Mouse (Mus musculus) heart, postnatal 10 days (tissue): ENCODE data around the gene Slc25a11. TPM values are rescaled to one million over a fixed set of nuclear protein-coding genes. Genes with fewer than 3 reads are reported as not detected.

ENCODE experiments used
- DNase-seq, 2 experiments: peaks; one replicate each; pipeline ENCODE4 v3.0.0; 2021
- intact Hi-C: fragments of 180-260 bp; cut with DNase I; formaldehyde crosslinking; loops from one replicate; pipeline ENCODE4 v1.15.1; 2025
- total RNA-seq, 2 experiments: library from RNA; stranded (reverse); gene quantifications; 2 replicates each; pipeline ENCODE4 v1.2.3; 2021

Slc25a11 gene
- total RNA-seq, 2 experiments from 2014 or later: 378 to 381 TPM

DNA sequence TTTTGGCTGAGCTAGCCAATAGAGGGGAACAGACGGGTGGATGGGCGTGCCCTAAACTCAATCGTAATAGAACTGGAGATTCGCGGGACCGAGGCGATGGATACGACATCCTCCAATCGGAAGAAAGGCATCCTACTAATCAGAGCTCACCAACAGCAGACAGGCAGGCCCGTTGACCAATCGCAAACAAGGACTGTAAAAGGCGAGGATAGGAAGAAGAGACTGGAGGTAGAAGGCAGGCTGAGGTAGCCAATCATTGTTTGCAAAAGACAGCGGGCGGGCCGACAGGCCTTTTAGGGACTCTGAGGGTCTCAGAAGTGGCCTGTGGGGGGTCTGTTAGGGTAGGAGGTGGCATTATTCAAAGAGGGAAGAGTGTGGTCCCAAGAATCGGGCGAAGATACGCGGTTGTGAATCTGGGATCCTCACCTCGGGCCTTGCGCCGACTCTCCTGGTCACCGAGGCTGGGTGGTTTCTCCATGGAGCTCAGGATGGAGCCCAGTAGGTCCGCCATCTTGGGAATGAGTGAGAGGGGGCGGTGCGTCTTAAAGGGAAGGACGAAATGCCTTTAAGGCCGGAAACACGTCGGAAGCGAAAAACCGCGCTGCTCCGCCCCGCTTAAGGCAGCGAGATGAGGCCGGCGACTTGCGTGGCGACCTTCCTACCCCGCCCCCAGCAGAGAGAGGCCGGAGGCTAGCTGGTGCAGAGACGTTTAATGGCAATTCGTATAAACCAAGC is 21.7 kb upstream of the Slc25a11 start, which contains the start of gene Spag7:
Gene Spag7, minus strand, starts transcription at position 646 of the 735 bp plus-strand sequence.
- intact Hi-C loops: loop anchor here (1.0 kb wide), 1 partner anchor 31 kb away; the partner anchor contains the start of genes Inca1 and Kif1c
- peak; percentile 98 to 99 for DNase-seq

DNA sequence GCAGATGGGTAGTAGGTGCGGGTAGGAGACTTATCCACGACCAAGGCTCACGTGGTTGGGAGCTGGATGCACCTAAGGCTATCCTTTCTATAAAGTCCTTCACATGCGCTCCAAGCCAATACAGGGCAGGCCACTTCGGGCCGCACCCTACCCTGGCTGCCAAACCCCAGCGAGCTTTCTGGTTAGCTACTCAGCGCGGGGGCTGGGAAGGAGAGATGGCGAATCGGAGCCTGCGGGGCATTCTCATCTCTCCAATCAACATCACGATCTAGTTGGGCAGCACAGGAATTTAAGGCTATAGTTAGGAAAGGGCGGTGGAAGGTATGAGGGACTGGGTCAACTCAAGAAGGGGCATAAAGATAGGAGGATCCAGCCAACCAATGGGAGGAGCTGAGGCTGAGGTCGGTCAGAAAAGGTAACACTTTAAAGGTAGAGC is 21.1 kb upstream of the Slc25a11 start:
- DNase-seq: no peak
- intact Hi-C loops: no loop called here

- intact Hi-C loops: loop anchor here (1.0 kb wide), 1 partner anchor 10 kb away; the partner anchor contains the start of gene Eno3
- DNase-seq: no peak
Observed at GRCm38 (mm10) chr11:70667271-70668150, 20.2 kb upstream of the Slc25a11 start.

DNA sequence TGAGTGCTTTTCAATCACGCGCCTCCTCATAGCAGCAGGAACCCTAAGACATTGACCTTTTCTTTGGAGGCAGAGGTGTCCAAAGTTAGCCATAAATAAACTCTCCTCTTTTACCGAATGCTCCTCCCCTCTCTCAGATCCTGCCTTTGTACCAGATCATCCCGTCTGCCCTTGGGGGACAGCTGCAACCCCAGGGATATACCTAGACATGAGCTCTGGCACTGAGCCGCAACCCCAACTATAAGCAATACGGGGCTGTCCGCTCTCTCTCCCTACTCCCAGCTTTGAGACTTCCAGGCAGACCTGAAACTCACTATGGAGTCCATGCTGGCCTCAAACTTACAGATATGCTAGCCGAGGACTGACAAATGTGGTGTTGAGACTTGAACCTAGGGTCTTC is 19.4 kb upstream of the Slc25a11 start:
- DNase-seq: no peak
- intact Hi-C loops: loop anchor here (1.0 kb wide), 1 partner anchor 9 kb away; the partner anchor contains the start of gene Eno3

DNA sequence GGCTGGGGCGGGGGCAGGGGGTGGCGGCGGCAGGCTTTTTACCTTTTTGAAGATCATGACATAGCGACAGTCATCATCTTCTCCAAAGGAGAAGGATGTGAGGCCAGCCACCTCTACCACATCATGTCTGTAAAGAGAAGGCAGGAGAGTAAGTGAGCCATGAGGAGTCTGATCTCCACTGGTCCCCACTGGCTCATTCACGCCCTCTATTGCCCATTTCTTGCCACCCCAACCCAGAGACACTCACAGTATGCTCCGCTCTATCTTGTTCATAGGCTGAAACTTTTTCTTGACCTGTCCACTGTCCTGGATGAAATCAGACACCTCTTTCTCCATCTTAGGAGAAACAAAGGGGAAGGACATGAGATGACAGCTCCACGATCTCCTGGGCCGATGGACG is 17.5 kb upstream of the Slc25a11 start:
- intact Hi-C loops: no loop called here
- DNase-seq: no peak

DNA sequence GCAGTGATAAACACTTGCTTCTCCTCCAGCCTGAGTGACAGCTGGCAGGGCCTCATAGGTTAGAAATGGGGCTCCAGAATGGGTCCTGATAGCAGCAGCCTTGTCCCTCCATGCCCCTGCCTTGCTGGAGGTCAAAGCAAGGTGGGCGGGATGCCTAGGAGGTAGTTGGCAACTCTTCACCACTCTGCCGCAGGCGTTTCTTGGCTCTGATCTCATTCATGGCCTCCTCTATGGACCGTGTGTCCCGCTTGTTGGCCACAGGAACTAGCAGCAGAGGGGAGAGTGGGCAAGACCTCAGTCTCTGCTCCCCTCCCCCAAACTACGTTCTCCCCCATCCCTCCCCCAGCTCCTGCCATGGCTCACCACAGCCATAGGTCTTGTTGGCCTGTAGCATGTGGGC is 16.7 kb upstream of the Slc25a11 start:
- DNase-seq: peak; percentile 78 to 81
- intact Hi-C loops: no loop called here

- intact Hi-C loops: no loop called here
- DNase-seq: no peak
Observed at GRCm38 (mm10) chr11:70663101-70663500, 15.8 kb upstream of the Slc25a11 start.

GRCm38 (mm10) chr11:70660571-70660970 is 13.3 kb upstream of the Slc25a11 start:
- intact Hi-C loops: no loop called here
- DNase-seq: no peak

DNA sequence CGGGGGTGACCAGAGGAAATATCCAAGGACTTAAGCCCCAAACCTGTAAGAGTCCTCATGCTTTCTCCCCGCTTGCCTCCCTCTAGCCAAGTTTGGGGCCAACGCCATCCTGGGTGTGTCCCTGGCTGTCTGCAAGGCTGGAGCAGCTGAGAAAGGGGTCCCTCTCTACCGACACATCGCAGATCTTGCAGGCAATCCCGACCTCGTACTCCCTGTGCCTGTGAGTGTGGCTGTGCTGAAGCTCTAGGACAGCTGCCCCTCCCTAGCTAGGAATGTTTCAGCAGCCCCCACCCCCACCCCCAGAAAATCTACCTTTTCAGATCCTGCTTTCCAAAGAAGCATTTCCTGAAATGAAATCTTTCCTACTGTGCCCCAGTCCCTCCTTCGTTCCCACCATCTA is 11.7 kb upstream of the Slc25a11 start:
- DNase-seq: no peak
- intact Hi-C loops: no loop called here

DNA sequence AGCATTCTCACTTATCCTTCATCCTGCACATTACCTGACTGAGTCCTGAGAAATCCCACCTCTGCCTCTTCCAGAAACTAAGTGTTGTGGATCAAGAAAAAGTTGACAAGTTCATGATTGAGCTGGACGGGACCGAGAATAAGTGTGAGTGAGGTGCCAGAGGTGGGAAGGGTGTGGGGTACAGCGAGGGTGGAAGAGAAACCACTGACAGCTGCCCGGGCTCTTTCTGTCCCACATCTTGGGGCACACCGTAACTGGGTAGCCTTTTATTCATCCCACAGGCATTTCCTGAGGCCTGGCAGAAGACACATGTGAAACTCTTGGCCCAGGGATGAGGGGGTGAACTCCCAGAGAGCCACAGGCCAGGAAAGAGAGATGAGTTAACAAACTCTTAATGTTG is 11.2 kb upstream of the Slc25a11 start:
- intact Hi-C loops: no loop called here

GRCm38 (mm10) chr11:70657991-70658390 is 10.7 kb upstream of the Slc25a11 start:
- intact Hi-C loops: loop anchor here (1.0 kb wide), 1 partner anchor 9 kb away; no protein-coding TSS in a partner anchor
- no peak for DNase-seq

More for the DNA sequence above, 11.2 kb upstream of the Slc25a11 start:
- no peak for DNase-seq

DNA sequence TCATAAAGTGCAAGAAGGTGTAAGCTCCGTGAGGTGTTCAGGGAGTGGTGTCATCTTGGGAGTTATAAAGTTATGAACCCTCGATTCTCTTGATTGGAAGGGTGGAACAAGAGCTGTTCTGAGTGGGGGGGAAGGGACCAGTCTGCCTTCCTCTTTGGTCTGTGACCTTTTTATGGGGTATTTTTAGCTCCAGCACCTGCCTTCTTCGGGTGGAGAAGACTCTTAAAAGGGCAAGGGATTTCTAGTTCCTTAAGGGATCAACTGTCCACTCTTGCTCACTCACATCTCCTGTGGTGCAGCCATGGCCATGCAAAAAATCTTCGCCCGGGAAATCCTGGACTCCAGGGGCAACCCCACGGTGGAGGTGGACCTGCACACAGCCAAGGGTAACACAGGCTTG is 10.3 kb upstream of the Slc25a11 start:
- intact Hi-C loops: loop anchor here (1.0 kb wide), 1 partner anchor 10 kb away; no protein-coding TSS in a partner anchor
- DNase-seq: peak in 1 of 2 experiments; percentile 53

DNA sequence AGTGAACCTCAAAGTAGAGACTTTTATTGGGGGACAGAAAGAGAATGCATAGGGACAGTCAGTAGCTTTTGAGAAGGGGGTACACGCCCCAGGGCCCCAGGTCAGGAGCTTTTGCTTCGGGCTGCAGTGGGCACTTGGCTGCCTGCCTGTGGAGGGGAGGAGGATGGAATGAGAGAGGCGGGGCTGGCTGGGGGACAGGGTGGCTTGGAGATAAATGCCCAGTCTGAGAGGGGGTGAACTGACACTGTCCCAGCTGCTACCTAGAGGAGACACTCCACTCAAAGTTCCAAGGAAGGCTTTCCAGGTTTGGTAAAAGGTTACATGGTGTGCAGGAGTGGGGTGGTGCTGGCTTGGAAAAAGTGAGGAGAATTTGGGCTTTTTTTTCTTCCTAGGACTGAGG is 9.7 kb upstream of the Slc25a11 start, which contains the start of gene Eno3:
Gene Eno3, plus strand, starts transcription at position 239 of the 400 bp plus-strand sequence.
- intact Hi-C loops: loop anchor here (1.0 kb wide), 1 partner anchor 10 kb away; no protein-coding TSS in a partner anchor
- DNase-seq: peak; percentile 72 to 81

DNA sequence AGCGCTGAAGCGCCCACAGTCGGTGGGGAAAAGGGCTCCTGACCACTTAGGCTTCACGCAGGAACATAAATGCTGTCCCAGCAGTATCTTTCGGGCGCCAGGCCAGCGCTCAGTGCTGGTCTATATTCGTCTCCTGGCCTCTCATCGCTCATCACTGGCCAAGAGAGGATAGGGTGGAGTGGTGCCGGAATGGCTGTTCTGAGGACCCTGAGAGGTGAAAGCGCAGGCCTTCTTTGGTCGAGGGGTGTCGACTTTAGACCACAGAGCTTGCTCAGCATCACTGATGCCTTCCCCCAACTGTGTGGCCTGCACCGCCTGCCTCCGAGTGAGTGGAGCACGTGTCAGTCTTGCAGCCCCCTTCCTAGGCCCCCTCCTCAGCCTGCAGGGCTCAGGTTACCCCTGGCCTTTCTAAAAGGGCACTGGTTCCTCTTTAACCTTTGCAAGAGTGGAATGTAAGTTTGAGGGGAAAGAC is 9.2 kb upstream of the Slc25a11 start:
- peak; percentile 90 to 92 for DNase-seq
- intact Hi-C loops: no loop called here

GRCm38 (mm10) chr11:70655571-70656455 is 8.5 kb upstream of the Slc25a11 start:
- DNase-seq: peak; percentile 82 to 83
- intact Hi-C loops: no loop called here

DNA sequence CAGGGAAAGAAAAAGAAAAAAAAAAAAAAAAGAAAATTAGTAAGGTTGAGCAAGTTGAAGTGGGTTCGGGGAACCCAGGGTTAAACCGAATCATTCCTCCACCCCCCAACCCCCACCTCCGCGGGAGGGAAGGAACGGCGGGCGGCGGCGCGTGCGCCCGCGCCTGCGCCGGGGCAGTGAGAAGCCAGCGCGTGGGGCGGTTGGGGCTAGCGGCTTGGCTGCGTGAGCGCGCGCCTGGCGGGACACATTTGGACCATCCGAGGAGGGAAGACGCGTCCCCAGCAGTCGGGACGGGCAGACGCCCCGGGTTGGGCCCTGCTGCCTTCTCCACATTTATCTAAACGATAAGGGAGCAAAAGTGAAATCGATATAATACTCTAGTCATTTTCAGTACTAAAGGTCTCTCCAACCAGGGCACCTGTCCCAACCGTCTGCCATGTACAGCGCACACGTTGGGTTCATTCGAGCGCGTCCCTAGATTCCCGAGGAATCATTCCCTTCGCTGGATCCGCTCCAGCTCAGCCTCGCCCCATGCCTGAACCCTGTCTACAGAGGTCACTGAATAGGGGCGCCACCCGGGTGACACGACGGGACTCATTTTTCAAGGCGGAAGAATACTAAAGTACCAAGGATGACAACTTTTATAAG is 7.8 kb upstream of the Slc25a11 start:
- peak; percentile 90 to 92 for DNase-seq
- intact Hi-C loops: no loop called here

- intact Hi-C loops: no loop called here
- DNase-seq: peak; percentile 78
Observed at GRCm38 (mm10) chr11:70654198-70654922, 7.1 kb upstream of the Slc25a11 start, which contains the start of gene Pfn1. TSS of gene Pfn1 (minus strand) at chr11:70654644.

DNA sequence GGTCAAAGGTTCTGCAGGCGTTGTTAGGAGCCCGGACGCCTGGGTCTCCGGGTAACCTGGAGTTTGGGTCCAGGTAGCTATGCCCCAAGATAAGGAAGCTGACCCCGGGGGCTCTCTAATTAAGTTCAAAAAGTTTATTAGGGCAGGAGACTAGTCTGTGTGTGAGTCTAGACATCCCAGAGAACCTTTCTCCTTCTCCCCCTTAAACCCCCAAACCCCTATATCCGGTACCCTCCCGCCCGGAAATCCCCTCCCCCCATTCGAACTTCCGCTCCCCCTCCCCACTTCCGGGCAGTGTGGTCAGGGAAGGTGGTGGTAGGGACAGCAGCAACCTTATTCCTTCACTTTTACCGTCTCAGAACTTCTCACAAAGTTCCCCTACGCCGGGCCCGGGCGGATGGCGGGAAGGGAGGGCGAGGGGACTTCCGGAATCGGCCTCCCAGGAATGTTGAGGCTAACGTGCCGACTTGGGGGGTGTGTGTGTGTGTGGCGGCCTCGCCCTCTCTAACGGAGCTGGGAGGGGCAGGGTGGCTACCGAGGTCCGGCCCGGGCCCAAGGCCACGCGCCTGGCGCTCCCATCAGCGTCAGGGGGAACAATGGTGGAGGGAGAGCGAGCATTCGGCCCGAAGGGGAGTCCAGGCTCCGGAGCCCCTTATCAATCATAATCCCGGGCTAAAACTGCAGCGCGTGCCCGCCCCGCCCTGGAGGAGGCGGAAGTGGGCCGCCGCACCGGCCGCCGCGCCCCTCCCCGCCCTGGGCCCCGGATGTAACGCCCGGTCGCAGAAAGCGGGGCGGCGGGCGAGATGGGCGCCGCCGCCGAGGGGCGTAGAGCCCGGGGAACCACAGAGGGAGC is 6.3 kb upstream of the Slc25a11 start:
- DNase-seq: peak; percentile 75 to 76
- intact Hi-C loops: no loop called here
